In the genomic region with DNA sequence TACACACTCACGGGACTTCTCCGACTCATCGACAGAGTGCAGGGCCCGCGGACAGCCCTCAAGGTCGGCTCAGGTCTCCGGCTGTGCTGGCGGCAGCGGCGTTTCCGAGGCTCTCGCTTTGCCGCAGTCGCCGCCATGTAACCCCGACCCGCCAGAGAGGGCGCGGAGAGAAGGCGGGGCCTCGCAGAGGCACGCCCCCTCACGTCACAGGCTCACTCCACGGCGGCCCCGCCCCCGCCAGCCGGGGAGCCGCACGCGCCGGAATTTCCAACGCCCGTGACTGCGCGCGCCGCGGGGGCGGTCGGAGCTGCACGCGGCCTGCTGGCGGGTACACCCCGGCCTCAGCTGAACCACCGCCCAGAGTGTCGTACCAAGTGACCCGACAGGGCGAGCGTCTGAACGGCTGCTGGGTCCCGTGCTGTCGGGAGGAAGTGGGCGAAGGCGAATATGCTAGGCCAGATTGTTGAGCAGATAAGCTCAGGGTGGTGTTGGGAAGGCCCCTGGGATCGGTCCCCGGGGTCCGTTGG, we compare ENCODE assay signal across 8 mouse cellular contexts. TPM values are rescaled to one million over a fixed set of nuclear protein-coding genes. Genes with fewer than 3 reads are reported as not detected.
A peak's percentile ranks its signal among the peaks of the same experiment; 100 is the strongest.
DNase-seq lines count a peak whose midpoint lies in the region; ATAC-seq and TF ChIP-seq lines count a peak whose summit lies in the region.

Mapk6 (minus strand) TSS at position 154 of the 527 bp plus-strand sequence.

- no peaks in the 10 kb centered on the region for H3K9me3 ChIP-seq in hindbrain, embryonic 16.5 days (ENCODE audit: control insufficient read depth, low read length)

- no peaks in the 10 kb centered on the region for H3K27me3 ChIP-seq in hindbrain, embryonic 16.5 days (replicated peaks; ENCODE audit: control insufficient read depth, insufficient read depth, low read length)

- H3K4me1 ChIP-seq in hindbrain, embryonic 16.5 days (ENCODE audit: control insufficient read depth, insufficient read depth, low read depth, low read length): peaks cover 19% of the 10 kb centered on the region

- intact Hi-C loops in gastrocnemius, adult 2 months (cut with DNase I): loop anchor here (2.0 kb wide), 1 partner anchor 25 kb away; no protein-coding TSS in a partner anchor

- peak; percentile 75 for ATAC-seq in activated CD4-positive, CD25-positive, alpha-beta regulatory T cell, adult 4 months
- peak; percentile 76 for ATAC-seq in common myeloid progenitor, adult 5-6 weeks (replicated peaks; ENCODE audit: low read depth, poor library complexity, severe bottlenecking)
- ATAC-seq in hindbrain, embryonic 16.5 days: peak; percentile 95

- peak; percentile 99 for DNase-seq in gastrocnemius, adult 2 months
- DNase-seq in left cerebral cortex, adult 11 months (ENCODE audit: low spot score): peak; percentile 96
- DNase-seq in lung, postnatal 36 days: peak; percentile 97
- DNase-seq in retina, embryonic 14.5 days (ENCODE audit: low spot score): peak; percentile 95
- DNase-seq in thymus, postnatal 4 days: peak; percentile 99

- H3K4me2 ChIP-seq in hindbrain, embryonic 16.5 days (ENCODE audit: low read length): peak within 1 kb of the TSS; percentile 89

- H3K9ac ChIP-seq in hindbrain, embryonic 16.5 days (ENCODE audit: low read depth, low read length): peak within 1 kb of the TSS; percentile 96

- peak within 1 kb of the TSS; percentile 96 for H3K4me3 ChIP-seq in gastrocnemius, adult 2 months
- peak within 1 kb of the TSS; percentile 66 for H3K4me3 ChIP-seq in hindbrain, embryonic 16.5 days (ENCODE audit: low read length)

- peak within 1 kb of the TSS; percentile 99 for H3K27ac ChIP-seq in gastrocnemius, adult 2 months
- peak within 1 kb of the TSS; percentile 99 for H3K27ac ChIP-seq in hindbrain, embryonic 16.5 days (ENCODE audit: low read depth, low read length)

- WGBS in hindbrain, embryonic 16.5 days: under 1% methylated on average over 54 of the region's 58 CpGs

- H3K36me3 ChIP-seq in hindbrain, embryonic 16.5 days (ENCODE audit: control insufficient read depth, insufficient read depth, low read length): no peaks in the 10 kb centered on the region

- peak; percentile 31 for TF ChIP-seq CTCF in gastrocnemius, adult 2 months (IDR thresholded peaks at IDR 0.05)

RNA-seq across cellular contexts. Expression of gene Mapk6, which starts in this region (rescaled TPM):
- polyA plus RNA-seq in activated CD4-positive, CD25-positive, alpha-beta regulatory T cell, adult 4 months (2017; shearing (Covaris generic)): 10 to 100 TPM; 43.5 to 51.0 TPM
- total RNA-seq in common myeloid progenitor, adult 5-6 weeks (2017): 55.3 and 76.2 TPM in 2 replicates
- total RNA-seq in gastrocnemius, adult 2 months (2021): 10 to 100 TPM; 26.4 to 29.6 TPM
- polyA plus RNA-seq in hindbrain, embryonic 16.5 days (2015; fragmentation: Nextera tagmentation; extraction: Ambion mirVana): 142 and 147 TPM in 2 replicates

Comparison
In these comparisons a context has a peak if more than half of its experiments do, and no peak if none do; other contexts are left out.
1. Peak in every context shown above with its lines: DNase-seq, ATAC-seq, H3K4me3 ChIP-seq and H3K27ac ChIP-seq.